Comparison of ENCODE assay signal across 30 mouse cellular contexts in genomic region chr4:58275261-58275895, GRCm38 (mm10). TPM values are rescaled to one million over a fixed set of nuclear protein-coding genes. Genes with fewer than 3 reads are reported as not detected.
A peak's percentile ranks its signal among the peaks of the same experiment; 100 is the strongest.
DNase-seq lines count a peak whose midpoint lies in the region; ATAC-seq and TF ChIP-seq lines count a peak whose summit lies in the region.
"Had no signal": no experiment of that assay in that cellular context is flagged by ENCODE, and none has a peak within 500 bp of the region (broad histone marks: within the 10 kb centered on the region; RNA-seq: fewer than 3 reads in every experiment).

No protein-coding gene starts in this region.

- no peak for TF ChIP-seq CTCF in brain, embryonic 14.5 days (IDR thresholded peaks at IDR 0.05; ENCODE audit: borderline replicate concordance, extremely low read depth, insufficient read depth, insufficient read length)

- H3K4me1 ChIP-seq in heart, embryonic 11.5 days (ENCODE audit: control insufficient read depth, insufficient read depth, low read length) = no peaks in the 10 kb centered on the region
- H3K4me1 ChIP-seq: heart, embryonic 12.5 days; kidney, embryonic 15.5 days; liver, embryonic 12.5 days; stomach, embryonic 15.5 days had no signal

- no peaks in the 10 kb centered on the region for H3K27me3 ChIP-seq in heart, embryonic 11.5 days (ENCODE audit: control insufficient read depth, insufficient read depth, low read length)
- H3K27me3 ChIP-seq: embryonic facial prominence, embryonic 15.5 days; heart, embryonic 12.5 days; kidney, embryonic 15.5 days; limb, embryonic 12.5 days; liver, embryonic 12.5 days; megakaryocyte, embryonic 14.5 days; neural tube, embryonic 15.5 days; stomach, embryonic 15.5 days had no signal

- 75% methylated on average over 8 of the region's 8 CpGs for WGBS in heart, embryonic 11.5 days (ENCODE audit: insufficient replicate concordance)

- H3K36me3 ChIP-seq in heart, embryonic 11.5 days (ENCODE audit: control insufficient read depth, insufficient read depth, low read length) = no peaks in the 10 kb centered on the region
- H3K36me3 ChIP-seq: embryonic facial prominence, embryonic 15.5 days; heart, embryonic 12.5 days; kidney, embryonic 15.5 days; limb, embryonic 12.5 days; liver, embryonic 12.5 days; neural tube, embryonic 15.5 days; stomach, embryonic 15.5 days had no signal

- no peak for ATAC-seq in heart, embryonic 11.5 days (replicated peaks; ENCODE audit: insufficient number of reproducible peaks, low FRiP score, low TSS enrichment)
- ATAC-seq: hindbrain, postnatal 0 days; liver, embryonic 12.5 days; midbrain, embryonic 16.5 days had no signal

- peak; percentile 22 to 32 for DNase-seq in cerebellum, postnatal 14 days
- DNase-seq in cerebellum, postnatal 4 days (ENCODE audit: low spot score in 2 of 2) = no peak
- DNase-seq in heart, adult 18-20 months = peak; percentile 29 to 47
- peak; percentile 88 for DNase-seq in 3T3-L1 (ENCODE audit: low read depth, low spot score)
- DNase-seq in brain, embryonic 14.5 days (ENCODE audit: low read depth) = peak; percentile 25
- no peak for DNase-seq in urinary bladder, postnatal 4 days (ENCODE audit: low spot score in 2 of 2)
- no peak for DNase-seq in T-cell, adult 2 months (ENCODE audit: low spot score)
- DNase-seq: adrenal gland, postnatal 14 days; B cell, adult 2 months; cerebellum, adult 11 months; cerebellum, postnatal 25 days; embryo, embryonic 11 days; heart, postnatal 10 days; kidney, adult 11 months; lung, adult 18-20 months; right cerebral cortex, adult 18-20 months; right cerebral cortex, postnatal 4 days; thymus, postnatal 25 days had no signal

- H3K27ac ChIP-seq in heart, embryonic 11.5 days (ENCODE audit: low read depth, low read length) = no peak overlapping the region
- H3K27ac ChIP-seq: embryonic facial prominence, embryonic 15.5 days; hindbrain, postnatal 0 days; kidney, embryonic 15.5 days; limb, embryonic 12.5 days; liver, embryonic 12.5 days; neural tube, embryonic 15.5 days; stomach, embryonic 15.5 days had no signal

- H3K9ac ChIP-seq in heart, embryonic 11.5 days (ENCODE audit: low read depth, low read length) = no peak overlapping the region
- H3K9ac ChIP-seq: embryonic facial prominence, embryonic 15.5 days; heart, embryonic 12.5 days; kidney, embryonic 15.5 days; limb, embryonic 12.5 days; liver, embryonic 12.5 days; neural tube, embryonic 15.5 days; stomach, embryonic 15.5 days had no signal

- H3K9me3 ChIP-seq in heart, embryonic 11.5 days (replicated peaks; ENCODE audit: control insufficient read depth, low read length) = no peaks in the 10 kb centered on the region
- H3K9me3 ChIP-seq: embryonic facial prominence, embryonic 15.5 days; heart, embryonic 12.5 days; kidney, embryonic 15.5 days; limb, embryonic 12.5 days; liver, embryonic 12.5 days; megakaryocyte, embryonic 14.5 days; neural tube, embryonic 15.5 days; stomach, embryonic 15.5 days had no signal

- no peak overlapping the region for H3K4me2 ChIP-seq in heart, embryonic 11.5 days
- H3K4me2 ChIP-seq: embryonic facial prominence, embryonic 15.5 days; heart, embryonic 12.5 days; kidney, embryonic 15.5 days; limb, embryonic 12.5 days; liver, embryonic 12.5 days; neural tube, embryonic 15.5 days; stomach, embryonic 15.5 days had no signal

- no peak overlapping the region for H3K4me3 ChIP-seq in heart, embryonic 11.5 days (ENCODE audit: low read depth, low read length)
- H3K4me3 ChIP-seq: embryonic facial prominence, embryonic 15.5 days; heart, embryonic 12.5 days; kidney, embryonic 15.5 days; limb, embryonic 12.5 days; liver, embryonic 12.5 days; megakaryocyte, embryonic 14.5 days; neural tube, embryonic 15.5 days; stomach, embryonic 15.5 days had no signal

- no peak for TF ChIP-seq POLR2A in brain, embryonic 14.5 days (IDR thresholded peaks at IDR 0.05; ENCODE audit: borderline replicate concordance, extremely low read depth, insufficient read depth, insufficient read length, poor library complexity, severe bottlenecking)

RNA-seq across cellular contexts. Expression of gene Musk, which starts 10.4 kb away (rescaled TPM):
- total RNA-seq in heart, adult 18-20 months (2021) = under 1 TPM; 0.44 to 0.65 TPM
- 0.32 TPM in 1 of 2 replicates, not detected in the other for polyA plus RNA-seq in heart, embryonic 11.5 days (2014; fragmentation: Nextera tagmentation; extraction: Ambion mirVana)
- 0.03 and 0.10 TPM in 2 replicates for polyA plus RNA-seq in brain, embryonic 14.5 days (2012; rRNA removed)
- total RNA-seq: MEL had no signal

Comparison
In these comparisons a context has a peak if more than half of its experiments do, and no peak if none do; other contexts are left out.
1. DNase-seq: peak in cerebellum, postnatal 14 days (2 of 2), heart, adult 18-20 months (2 of 2), 3T3-L1 (single experiment) and brain, embryonic 14.5 days (single experiment); none in cerebellum, postnatal 4 days (0 of 2), urinary bladder, postnatal 4 days (0 of 2) and T-cell, adult 2 months (single experiment).